Mouse (Mus musculus) heart, postnatal 0 days (tissue): ENCODE measurements around the gene Bmpr1a. TPM values are rescaled to one million over a fixed set of nuclear protein-coding genes. Genes with fewer than 3 reads are reported as not detected.
A peak's percentile ranks its signal among the peaks of the same experiment; 100 is the strongest.

ENCODE experiments used
- ATAC-seq: fragments of 200-750 bp; cut with Nextera tagmentation; 2 replicates; pipeline ENCODE4 v1.8.0; 2017; ENCODE audit warnings: low read depth, moderate number of reproducible peaks, moderate library complexity; ENCODE audit not compliant: insufficient read depth
- DNase-seq: peaks from one replicate; pipeline ENCODE4 v3.0.0-alpha.2; 2016; ENCODE audit warnings: low spot score
- H3K27ac ChIP-seq: fragments of 300-500 bp; sonication (generic); 2 replicates; pipeline ENCODE4 v1.5.1; 2014; ENCODE audit warnings: low read depth, mild to moderate bottlenecking
- H3K27me3 ChIP-seq: fragments of 300-500 bp; sonication (generic); 2 replicates; pipeline ENCODE4 v1.6.1; 2014; ENCODE audit warnings: low read length, mixed read lengths; ENCODE audit not compliant: control insufficient read depth, insufficient read depth
- H3K36me3 ChIP-seq: fragments of 300-500 bp; sonication (generic); replicated peaks from 2 replicates; pipeline ENCODE4 v1.6.1; 2014; ENCODE audit warnings: low read length, mixed read lengths; ENCODE audit not compliant: control insufficient read depth, insufficient read depth
- H3K4me1 ChIP-seq: fragments of 300-500 bp; sonication (generic); 2 replicates; pipeline ENCODE4 v1.6.1; 2014; ENCODE audit warnings: antibody characterized with exemption; ENCODE audit not compliant: control insufficient read depth, insufficient read depth
- H3K4me2 ChIP-seq: fragments of 300-500 bp; sonication (generic); 2 replicates; pipeline ENCODE4 v1.6.1; 2014; ENCODE audit warnings: low read depth, mild to moderate bottlenecking, low read length, moderate library complexity
- H3K4me3 ChIP-seq: fragments of 300-500 bp; sonication (generic); 2 replicates; pipeline ENCODE4 v1.5.1; 2014; ENCODE audit warnings: low read depth, low read length
- H3K9ac ChIP-seq: fragments of 300-500 bp; sonication (generic); replicated peaks from 2 replicates; pipeline ENCODE4 v1.6.1; 2014; ENCODE audit warnings: low read depth, low read length, mixed read lengths
- H3K9me3 ChIP-seq: fragments of 300-500 bp; sonication (generic); replicated peaks from 2 replicates; pipeline ENCODE4 v1.6.1; 2016; ENCODE audit warnings: low read length; ENCODE audit not compliant: control insufficient read depth
- CTCF ChIP-seq: IDR thresholded peaks from 2 replicates; pipeline ENCODE4 v1.5.1; 2016; ENCODE audit warnings: antibody characterized with exemption, control low read depth, low read depth
- EP300 ChIP-seq: IDR thresholded peaks from 2 replicates; pipeline ENCODE4 v1.6.1; 2016; ENCODE audit warnings: antibody characterized with exemption, low read depth
- WGBS: fragments of 180-500 bp; shearing (Covaris S2); extraction: QIAGEN DNeasy Blood & Tissue Kit; methylation state at CpG from one replicate; pipeline ENCODE4 v1.1.7; 2014; 5-methylcytosine and 5-hydroxymethylcytosine counted together
- polyA plus RNA-seq: library from polyadenylated mRNA; unstranded; fragments of >200 nt; fragmentation: Nextera tagmentation; extraction: Ambion mirVana; gene quantifications from 2 replicates; pipeline ENCODE4 v1.2.1, GENCODE M21; 2015
- total RNA-seq: library from RNA; depleted of rRNA; stranded (reverse); fragments of >200 nt; gene quantifications from 2 replicates; pipeline ENCODE4 v1.2.3, GENCODE M21; 2014; ENCODE audit warnings: low replicate concordance

Bmpr1a gene
- total and polyA plus RNA-seq, 2 experiments from 2014 or later, result 38.6 to 130 TPM

GRCm38 (mm10) chr14:34501804-34502474 lies 1.2 kb downstream of the Bmpr1a start:
- ATAC-seq (peak; percentile 27), DNase-seq (no peak)
- peak overlapping the region; percentile 100 for H3K9ac ChIP-seq
- H3K36me3 ChIP-seq, result no peaks in the 10 kb centered on the region
- H3K4me3 ChIP-seq, result peak overlapping the region; percentile 85
- H3K27ac ChIP-seq, result peak overlapping the region; percentile 100
- TF ChIP-seq EP300, result no peak
- no peak for TF ChIP-seq CTCF
- H3K9me3 ChIP-seq, result no peaks in the 10 kb centered on the region
- H3K4me2 ChIP-seq, result peak overlapping the region; percentile 89
- H3K27me3 ChIP-seq, result peaks cover 9% of the 10 kb centered on the region; the same call in 1 of the 2 replicates
- 2% methylated on average over 69 of the region's 77 CpGs for WGBS
- peaks cover 52% of the 10 kb centered on the region for H3K4me1 ChIP-seq

- Histone ChIP-seq H3K27me3 (peaks cover 8% of the 10 kb centered on the region; the same call in 1 of the 2 replicates), H3K4me3 (peak overlapping the region; percentile 85), H3K36me3 (no peaks in the 10 kb centered on the region), H3K27ac (peak overlapping the region; percentile 100), H3K4me1 (peaks cover 55% of the 10 kb centered on the region), H3K9me3 (no peaks in the 10 kb centered on the region), H3K9ac (peak overlapping the region; percentile 100), H3K4me2 (peak overlapping the region; percentile 89)
- ATAC-seq (no peak), DNase-seq (no peak)
- TF ChIP-seq EP300 (no peak), CTCF (no peak)
- under 1% methylated on average over 16 of the region's 16 CpGs for WGBS
Measured at GRCm38 (mm10) chr14:34501447-34501803, 1.7 kb downstream of the Bmpr1a start.

- H3K27me3 ChIP-seq, result 0 out of 2 replicates have a peak, but pooled peaks cover 8% of the 10 kb centered on the region
- peaks cover 56% of the 10 kb centered on the region for H3K4me1 ChIP-seq
- ATAC-seq, result no peak
- H3K27ac ChIP-seq, result no peak overlapping the region
- H3K4me2 ChIP-seq, result peak overlapping the region; percentile 89
- DNase-seq, result no peak
- no peak overlapping the region; the same call in 1 of the 2 replicates for H3K9ac ChIP-seq
- H3K36me3 ChIP-seq, result no peaks in the 10 kb centered on the region
- no peaks in the 10 kb centered on the region for H3K9me3 ChIP-seq
- H3K4me3 ChIP-seq, result peak overlapping the region; percentile 85
- TF ChIP-seq EP300 (no peak), CTCF (no peak)
- WGBS, result 9% methylated on average over 4 of the region's 4 CpGs
Measured at GRCm38 (mm10) chr14:34500309-34500708, 2.8 kb downstream of the Bmpr1a start.

GRCm38 (mm10) chr14:34499664-34500063 lies 3.5 kb downstream of the Bmpr1a start:
- peaks cover 53% of the 10 kb centered on the region for H3K4me1 ChIP-seq
- no peak overlapping the region for H3K9ac ChIP-seq
- no peaks in the 10 kb centered on the region for H3K36me3 ChIP-seq
- peak overlapping the region; percentile 17; the same call in 1 of the 2 replicates for H3K27ac ChIP-seq
- DNase-seq (no peak), ATAC-seq (no peak)
- peak overlapping the region; percentile 85 for H3K4me3 ChIP-seq
- no peaks in the 10 kb centered on the region for H3K9me3 ChIP-seq
- TF ChIP-seq EP300 (no peak), CTCF (no peak)
- H3K27me3 ChIP-seq, result 0 out of 2 replicates have a peak, but pooled peaks cover 8% of the 10 kb centered on the region
- WGBS, result 52% methylated on average over 4 of the region's 4 CpGs
- H3K4me2 ChIP-seq, result peak overlapping the region; percentile 89

- no peak overlapping the region for H3K4me2 ChIP-seq
- H3K36me3 ChIP-seq, result no peaks in the 10 kb centered on the region
- H3K4me1 ChIP-seq, result peaks cover 48% of the 10 kb centered on the region
- ATAC-seq (no peak), DNase-seq (no peak)
- no peak overlapping the region for H3K9ac ChIP-seq
- H3K27me3 ChIP-seq, result 0 out of 2 replicates have a peak, but pooled peaks cover 5% of the 10 kb centered on the region
- TF ChIP-seq CTCF (no peak), EP300 (no peak)
- H3K9me3 ChIP-seq, result no peaks in the 10 kb centered on the region
- no peak overlapping the region for H3K27ac ChIP-seq
- no peak overlapping the region for H3K4me3 ChIP-seq
- 54% methylated on average over 3 of the region's 3 CpGs for WGBS
Measured at GRCm38 (mm10) chr14:34497346-34497745, 5.8 kb downstream of the Bmpr1a start.
